Mouse (Mus musculus) heart, embryonic 11.5 days (tissue): ENCODE measurements around the gene Gipc2. TPM values are rescaled to one million over a fixed set of nuclear protein-coding genes. Genes with fewer than 3 reads are reported as not detected.

Experiments used
- ATAC-seq: fragments of 200-750 bp; cut with Nextera tagmentation; replicated peaks from 2 replicates; pipeline ENCODE4 v1.8.0; 2017; ENCODE audit warnings: moderate library complexity; ENCODE audit not compliant: insufficient number of reproducible peaks, low FRiP score, low TSS enrichment
- H3K27ac ChIP-seq: fragments of 300-500 bp; sonication (generic); 2 replicates; pipeline ENCODE4 v1.5.1; 2014; ENCODE audit warnings: mild to moderate bottlenecking, low read depth, low read length
- H3K27me3 ChIP-seq: fragments of 300-500 bp; sonication (generic); 2 replicates; pipeline ENCODE4 v1.6.1; 2014; ENCODE audit warnings: mild to moderate bottlenecking, low read length, mixed read lengths; ENCODE audit not compliant: control insufficient read depth, insufficient read depth
- H3K36me3 ChIP-seq: fragments of 300-500 bp; sonication (generic); 2 replicates; pipeline ENCODE4 v1.6.1; 2014; ENCODE audit warnings: mild to moderate bottlenecking, low read length, moderate library complexity, mixed read lengths; ENCODE audit not compliant: control insufficient read depth, insufficient read depth
- H3K4me1 ChIP-seq: fragments of 300-500 bp; sonication (generic); 2 replicates; pipeline ENCODE4 v1.6.1; 2014; ENCODE audit warnings: low read length; ENCODE audit not compliant: control insufficient read depth, insufficient read depth
- H3K4me2 ChIP-seq: fragments of 300-500 bp; sonication (generic); 2 replicates; pipeline ENCODE4 v1.6.1; 2014; ENCODE audit warnings: mild to moderate bottlenecking, moderate library complexity
- H3K4me3 ChIP-seq: fragments of 300-500 bp; sonication (generic); 2 replicates; pipeline ENCODE4 v1.5.1; 2014; ENCODE audit warnings: low read depth, low read length
- H3K9ac ChIP-seq: fragments of 300-500 bp; sonication (generic); 2 replicates; pipeline ENCODE4 v1.6.1; 2014; ENCODE audit warnings: mild to moderate bottlenecking, low read depth, low read length, moderate library complexity
- H3K9me3 ChIP-seq: fragments of 300-500 bp; sonication (generic); replicated peaks from 2 replicates; pipeline ENCODE4 v1.6.1; 2016; ENCODE audit warnings: low read length; ENCODE audit not compliant: control insufficient read depth
- WGBS: fragments of 180-500 bp; shearing (Covaris S2); extraction: QIAGEN DNeasy Blood & Tissue Kit; methylation state at CpG from one replicate; pipeline ENCODE4 v1.1.7; 2014; ENCODE audit not compliant: insufficient replicate concordance; 5-methylcytosine and 5-hydroxymethylcytosine counted together
- polyA plus RNA-seq: library from polyadenylated mRNA; unstranded; fragments of >200 nt; fragmentation: Nextera tagmentation; extraction: Ambion mirVana; gene quantifications from 2 replicates; pipeline ENCODE4 v1.2.1, GENCODE M21; 2014

Gene Gipc2
- polyA plus RNA-seq, 1 experiment from 2014 or later, result 4.4 TPM

DNA sequence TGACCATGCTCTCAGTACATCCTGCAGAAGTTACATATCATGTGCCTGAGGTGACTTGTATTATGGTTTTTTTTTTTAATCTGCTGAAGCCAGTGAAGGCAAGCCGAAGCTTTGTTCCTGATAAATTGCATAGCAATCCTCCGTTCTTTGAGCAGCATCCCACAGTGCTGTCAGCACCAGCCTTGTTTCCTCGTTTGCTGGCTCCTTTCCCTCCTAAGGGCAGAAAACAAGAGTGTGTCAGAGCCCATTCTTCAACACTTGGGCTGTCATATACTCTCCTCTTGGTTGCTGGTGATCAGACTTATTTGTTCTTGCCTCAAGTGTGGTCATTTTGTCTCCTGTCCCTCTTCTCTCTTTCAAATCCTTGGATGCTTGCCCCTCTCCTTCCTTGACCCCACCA is 103.2 kb downstream of the Gipc2 start:
- 48% methylated on average over 3 of the region's 3 CpGs for WGBS
- ATAC-seq, result no peak
- no peaks in the 10 kb centered on the region; the same call in none of the 2 replicates for H3K4me1 ChIP-seq
- H3K36me3 ChIP-seq, result no peaks in the 10 kb centered on the region
- no peak overlapping the region for H3K4me2 ChIP-seq
- no peak overlapping the region for H3K27ac ChIP-seq
- no peaks in the 10 kb centered on the region for H3K9me3 ChIP-seq
- H3K9ac ChIP-seq, result no peak overlapping the region
- no peak overlapping the region for H3K4me3 ChIP-seq
- peaks cover 5% of the 10 kb centered on the region for H3K27me3 ChIP-seq

GRCm38 (mm10) chr3:152061145-152061544 is 104.9 kb downstream of the Gipc2 start:
- no peaks in the 10 kb centered on the region for H3K36me3 ChIP-seq
- WGBS, result 87% methylated on average over 5 of the region's 5 CpGs
- H3K9me3 ChIP-seq, result no peaks in the 10 kb centered on the region
- no peak overlapping the region for H3K9ac ChIP-seq
- H3K27me3 ChIP-seq, result peaks cover 2% of the 10 kb centered on the region
- H3K4me2 ChIP-seq, result no peak overlapping the region
- ATAC-seq, result no peak
- H3K4me3 ChIP-seq, result no peak overlapping the region
- H3K4me1 ChIP-seq, result no peaks in the 10 kb centered on the region; the same call in 1 of the 2 replicates
- no peak overlapping the region for H3K27ac ChIP-seq

- WGBS, result 72% methylated on average over 2 of the region's 2 CpGs
- Histone ChIP-seq H3K4me1 (no peaks in the 10 kb centered on the region), H3K9me3 (no peaks in the 10 kb centered on the region), H3K4me3 (no peak overlapping the region), H3K9ac (no peak overlapping the region), H3K27ac (no peak overlapping the region), H3K4me2 (no peak overlapping the region), H3K27me3 (no peaks in the 10 kb centered on the region), H3K36me3 (no peaks in the 10 kb centered on the region)
- no peak for ATAC-seq
These were observed 107.8 kb downstream of the Gipc2 start for GRCm38 (mm10) chr3:152058235-152058634.

DNA sequence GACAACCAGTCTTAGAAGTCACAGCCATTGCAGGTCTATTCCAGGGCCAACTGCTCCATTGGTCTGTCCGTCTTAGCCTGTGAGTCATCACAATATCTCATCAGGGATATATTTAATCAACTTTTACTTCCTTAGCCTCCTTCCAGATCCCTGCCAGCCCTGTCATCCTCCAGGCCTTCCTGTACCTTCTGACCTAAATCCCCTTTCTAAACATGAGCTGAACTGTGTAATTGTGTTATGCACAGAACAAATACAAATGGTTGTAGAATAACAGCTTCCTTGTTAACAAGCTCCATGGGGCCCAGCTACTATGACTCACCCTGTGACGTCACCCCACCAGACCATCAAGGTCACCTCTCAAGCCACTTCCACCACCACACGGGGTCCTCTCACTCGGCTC is 111.8 kb downstream of the Gipc2 start:
- WGBS, result 45% methylated on average over 4 of the region's 4 CpGs
- Histone ChIP-seq H3K9me3 (no peaks in the 10 kb centered on the region), H3K27me3 (no peaks in the 10 kb centered on the region), H3K9ac (no peak overlapping the region), H3K4me2 (no peak overlapping the region), H3K4me3 (no peak overlapping the region), H3K4me1 (no peaks in the 10 kb centered on the region), H3K36me3 (no peaks in the 10 kb centered on the region), H3K27ac (no peak overlapping the region)
- 0 out of 2 replicates have a peak, but pooled peaks have one; percentile 10 for ATAC-seq

DNA sequence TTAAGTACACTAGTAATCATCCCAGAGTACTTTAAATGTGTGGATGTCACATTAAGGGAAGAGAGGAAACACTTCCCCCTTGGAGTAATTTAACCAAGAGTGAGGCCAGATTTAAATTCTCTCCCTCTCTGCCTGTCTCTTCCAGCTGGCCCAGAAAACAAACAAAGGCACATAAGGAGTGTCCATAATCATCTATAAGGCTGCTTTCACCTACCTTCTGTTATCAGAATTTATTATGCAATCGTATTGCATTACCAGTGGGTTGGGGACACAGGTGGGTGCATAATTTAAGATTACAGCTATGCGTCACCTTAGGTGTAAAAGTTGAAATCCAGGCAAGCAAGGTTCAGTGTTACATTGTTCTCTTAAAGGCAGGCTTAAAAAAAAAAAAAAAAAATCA is 114.1 kb downstream of the Gipc2 start:
- Histone ChIP-seq H3K4me2 (no peak overlapping the region), H3K36me3 (no peaks in the 10 kb centered on the region), H3K4me3 (no peak overlapping the region), H3K4me1 (no peaks in the 10 kb centered on the region), H3K9ac (no peak overlapping the region), H3K27me3 (no peaks in the 10 kb centered on the region), H3K27ac (no peak overlapping the region), H3K9me3 (no peaks in the 10 kb centered on the region)
- 79% methylated on average over 2 of the region's 2 CpGs for WGBS
- no peak for ATAC-seq

- Histone ChIP-seq H3K4me2 (no peak overlapping the region), H3K9me3 (no peaks in the 10 kb centered on the region), H3K36me3 (no peaks in the 10 kb centered on the region), H3K4me1 (no peaks in the 10 kb centered on the region), H3K4me3 (no peak overlapping the region), H3K9ac (no peak overlapping the region), H3K27me3 (no peaks in the 10 kb centered on the region), H3K27ac (no peak overlapping the region)
- no peak for ATAC-seq
These were observed 118.1 kb downstream of the Gipc2 start for GRCm38 (mm10) chr3:152047914-152048313.

GRCm38 (mm10) chr3:152046895-152047294 is 119.1 kb downstream of the Gipc2 start:
- Histone ChIP-seq H3K4me3 (no peak overlapping the region), H3K9me3 (no peaks in the 10 kb centered on the region), H3K27me3 (no peaks in the 10 kb centered on the region), H3K9ac (no peak overlapping the region), H3K4me1 (no peaks in the 10 kb centered on the region), H3K27ac (no peak overlapping the region), H3K36me3 (no peaks in the 10 kb centered on the region), H3K4me2 (no peak overlapping the region)
- no peak for ATAC-seq
- 79% methylated on average over 3 of the region's 3 CpGs for whole genome bisulfite sequencing

Other genes starting within 250 kb of the Gipc2 start
- 46.2 and 49.0 TPM in 2 replicates for gene Dnajb4, start 44.1 kb upstream of the Gipc2 start, polyA plus RNA-seq
- 158 TPM in 2 replicates for gene Fubp1, start 44.2 kb upstream of the Gipc2 start, polyA plus RNA-seq
- gene Nexn, start 100.1 kb upstream of the Gipc2 start, polyA plus RNA-seq, result 165 and 210 TPM in 2 replicates
- 12.8 and 16.7 TPM in 2 replicates for gene Miga1, start 174.2 kb upstream of the Gipc2 start, polyA plus RNA-seq
- gene Usp33, start 180.2 kb upstream of the Gipc2 start, polyA plus RNA-seq, result 31.9 and 35.1 TPM in 2 replicates
- 43.0 and 46.6 TPM in 2 replicates for gene Zzz3, start 229.2 kb upstream of the Gipc2 start, polyA plus RNA-seq